Mouse (Mus musculus) urinary bladder, adult 18-20 months (tissue): ENCODE results near the gene Ets2.

Experiments used
- DNase-seq, 2 experiments: peaks; one replicate each; pipeline ENCODE4 v3.0.0; 2022; ENCODE audit warnings: low spot score in 2 of 2, mixed read lengths in 2 of 2

The Ets2 gene

GRCm38 (mm10) chr16:95767246-95767645 is 65.4 kb downstream of the Ets2 start:
- no peak for DNase-seq

GRCm38 (mm10) chr16:95769066-95769995 is 67.5 kb downstream of the Ets2 start:
- DNase-seq = peak in 1 of 2 experiments; percentile 44

GRCm38 (mm10) chr16:95769996-95770334 is 68.1 kb downstream of the Ets2 start:
- no peak for DNase-seq

GRCm38 (mm10) chr16:95770402-95770801 is 68.5 kb downstream of the Ets2 start:
- DNase-seq = no peak
